Mouse (Mus musculus) C2C12 (cell line): Measurements from ENCODE around the gene Nrde2.

Experiments
- CTCF ChIP-seq: IDR thresholded peaks from one replicate; pipeline ENCODE4 v1.5.1; 2011; ENCODE audit not compliant: control insufficient read depth, insufficient read depth, insufficient read length
- MYOG ChIP-seq: IDR thresholded peaks from one replicate; pipeline ENCODE4 v1.6.1; 2011; ENCODE audit not compliant: control insufficient read depth, insufficient read length; ENCODE audit errors: extremely low read depth

- no peak for TF ChIP-seq MYOG
- TF ChIP-seq CTCF = no peak
Observed at GRCm38 (mm10) chr12:100167502-100167901, 8.0 kb upstream of the Nrde2 start.
